Comparison of ENCODE assay signal across 22 mouse cellular contexts in genomic region chr5:108689091-108689490, GRCm38 (mm10). TPM values are rescaled to one million over a fixed set of nuclear protein-coding genes. Genes with fewer than 3 reads are reported as not detected.
DNase-seq lines count a peak whose midpoint lies in the region; ATAC-seq and TF ChIP-seq lines count a peak whose summit lies in the region.
"Had no signal": no experiment of that assay in that cellular context is flagged by ENCODE, and none has a peak within 500 bp of the region (broad histone marks: within the 10 kb centered on the region; RNA-seq: fewer than 3 reads in every experiment).

No protein-coding gene starts in this region.

- TF ChIP-seq CTCF in forebrain, postnatal 0 days (IDR thresholded peaks at IDR 0.05; ENCODE audit: low read depth): no peak
- no peak for TF ChIP-seq CTCF in brain, embryonic 14.5 days (IDR thresholded peaks at IDR 0.05; ENCODE audit: borderline replicate concordance, extremely low read depth, insufficient read depth, insufficient read length)

- H3K9ac ChIP-seq in forebrain, postnatal 0 days: no peak overlapping the region
- no peak overlapping the region for H3K9ac ChIP-seq in forebrain, embryonic 16.5 days (replicated peaks; ENCODE audit: low read depth, low read length)
- H3K9ac ChIP-seq in liver, embryonic 11.5 days (ENCODE audit: low read depth, low read length): no peak overlapping the region
- H3K9ac ChIP-seq: embryonic facial prominence, embryonic 13.5 days; heart, embryonic 12.5 days; hindbrain, embryonic 15.5 days had no signal

- H3K36me3 ChIP-seq in forebrain, postnatal 0 days (ENCODE audit: insufficient read depth): no peaks in the 10 kb centered on the region
- no peaks in the 10 kb centered on the region for H3K36me3 ChIP-seq in forebrain, embryonic 16.5 days (ENCODE audit: control insufficient read depth, insufficient read depth)
- no peaks in the 10 kb centered on the region for H3K36me3 ChIP-seq in liver, embryonic 11.5 days (ENCODE audit: control insufficient read depth, insufficient read depth, low read length)
- H3K36me3 ChIP-seq: heart, embryonic 12.5 days; hindbrain, embryonic 10.5 days; hindbrain, embryonic 15.5 days had no signal

- H3K4me1 ChIP-seq in forebrain, postnatal 0 days (ENCODE audit: insufficient read depth): no peaks in the 10 kb centered on the region
- H3K4me1 ChIP-seq in forebrain, embryonic 16.5 days (replicated peaks; ENCODE audit: control insufficient read depth, insufficient read depth, low read length): peaks cover 10% of the 10 kb centered on the region
- peaks cover 16% of the 10 kb centered on the region for H3K4me1 ChIP-seq in liver, embryonic 11.5 days (replicated peaks; ENCODE audit: control insufficient read depth, insufficient read depth, low read length)

- DNase-seq in forebrain, postnatal 0 days: peak; percentile 67
- DNase-seq in layer of hippocampus, adult 9-11 months: peak; percentile 65
- no peak for DNase-seq in layer of hippocampus, postnatal 36 days
- peak; percentile 28 for DNase-seq in R1 (ENCODE audit: low read depth, low spot score)
- peak; percentile 76 for DNase-seq in brain, embryonic 14.5 days (ENCODE audit: low read depth)
- DNase-seq in urinary bladder, postnatal 10 days (ENCODE audit: low spot score): no peak
- DNase-seq in liver, embryonic 11.5 days (ENCODE audit: low spot score): no peak
- DNase-seq: adrenal gland, adult 8-10 months; adrenal gland, postnatal 36 days; cerebellum, adult 11-12 months; cerebellum, adult 9-10 months; cerebellum, postnatal 36 days; gastrocnemius, adult 2 months; gastrocnemius, postnatal 25 days had no signal

- 62% methylated on average over 5 of the region's 5 CpGs for WGBS in forebrain, postnatal 0 days
- 65% methylated on average over 5 of the region's 5 CpGs for WGBS in forebrain, embryonic 16.5 days
- WGBS in liver, embryonic 11.5 days: 75% methylated on average over 5 of the region's 5 CpGs

- no peaks in the 10 kb centered on the region for H3K9me3 ChIP-seq in forebrain, postnatal 0 days (ENCODE audit: low read length)
- H3K9me3 ChIP-seq in forebrain, embryonic 16.5 days (ENCODE audit: control insufficient read depth, low read length): no peaks in the 10 kb centered on the region
- H3K9me3 ChIP-seq in liver, embryonic 11.5 days (ENCODE audit: control insufficient read depth, low read length): no peaks in the 10 kb centered on the region
- H3K9me3 ChIP-seq: embryonic facial prominence, embryonic 13.5 days; heart, embryonic 12.5 days; hindbrain, embryonic 10.5 days; hindbrain, embryonic 15.5 days had no signal

- H3K27ac ChIP-seq in forebrain, postnatal 0 days (ENCODE audit: low read depth, low read length): no peak overlapping the region
- no peak overlapping the region for H3K27ac ChIP-seq in forebrain, embryonic 16.5 days (ENCODE audit: low read length)
- no peak overlapping the region for H3K27ac ChIP-seq in liver, embryonic 11.5 days (ENCODE audit: low read depth, low read length)
- H3K27ac ChIP-seq: embryonic facial prominence, embryonic 13.5 days; gastrocnemius, adult 2 months; hindbrain, embryonic 10.5 days; hindbrain, embryonic 15.5 days had no signal

- H3K4me3 ChIP-seq in forebrain, postnatal 0 days (ENCODE audit: low read depth, low read length): no peak overlapping the region
- no peak overlapping the region for H3K4me3 ChIP-seq in forebrain, embryonic 16.5 days (replicated peaks; ENCODE audit: low read length)
- no peak overlapping the region for H3K4me3 ChIP-seq in liver, embryonic 11.5 days (ENCODE audit: low read depth, low read length)
- H3K4me3 ChIP-seq: embryonic facial prominence, embryonic 13.5 days; gastrocnemius, adult 2 months; heart, embryonic 12.5 days; hindbrain, embryonic 10.5 days; hindbrain, embryonic 15.5 days had no signal

- ATAC-seq in forebrain, postnatal 0 days: peak; percentile 39; the same call in 1 of the 2 replicates
- ATAC-seq in forebrain, embryonic 16.5 days: no peak
- ATAC-seq in liver, embryonic 11.5 days (replicated peaks; ENCODE audit: low FRiP score): no peak
- ATAC-seq: inflammation-experienced regulatory T-cells, adult 6 months; Patski had no signal

- TF ChIP-seq POLR2A in brain, embryonic 14.5 days (IDR thresholded peaks at IDR 0.05; ENCODE audit: borderline replicate concordance, extremely low read depth, insufficient read depth, insufficient read length, poor library complexity, severe bottlenecking): no peak

- 0 out of 2 replicates have a peak, but pooled peaks cover 8% of the 10 kb centered on the region for H3K27me3 ChIP-seq in forebrain, postnatal 0 days (ENCODE audit: insufficient read depth, low read length)
- H3K27me3 ChIP-seq in forebrain, embryonic 16.5 days (replicated peaks; ENCODE audit: control insufficient read depth, insufficient read depth, low read length): no peaks in the 10 kb centered on the region; the same call in 1 of the 2 replicates
- no peaks in the 10 kb centered on the region for H3K27me3 ChIP-seq in liver, embryonic 11.5 days (replicated peaks; ENCODE audit: control insufficient read depth, insufficient read depth, low read length)
- H3K27me3 ChIP-seq: embryonic facial prominence, embryonic 13.5 days; heart, embryonic 12.5 days; Patski had no signal

- H3K4me2 ChIP-seq in forebrain, postnatal 0 days (ENCODE audit: low read depth): no peak overlapping the region
- H3K4me2 ChIP-seq in forebrain, embryonic 16.5 days (ENCODE audit: low read length): no peak overlapping the region
- H3K4me2 ChIP-seq in liver, embryonic 11.5 days: no peak overlapping the region
- H3K4me2 ChIP-seq: embryonic facial prominence, embryonic 13.5 days; heart, embryonic 12.5 days; hindbrain, embryonic 15.5 days had no signal

RNA-seq across cellular contexts. Expression of gene Fgfrl1, which starts 3.1 kb away (rescaled TPM):
- 13.8 and 17.1 TPM in 2 replicates for total RNA-seq in forebrain, postnatal 0 days (2014; rRNA removed)
- polyA plus RNA-seq in forebrain, postnatal 0 days (2015; fragmentation: Nextera tagmentation; extraction: Ambion mirVana): 5.5 and 7.1 TPM in 2 replicates
- polyA plus RNA-seq in forebrain, embryonic 16.5 days (2015; fragmentation: Nextera tagmentation; extraction: Ambion mirVana): 5.8 and 7.0 TPM in 2 replicates
- 10 to 100 TPM; 20.8 to 29.5 TPM for total RNA-seq in layer of hippocampus, postnatal 36 days (2021)
- polyA plus RNA-seq in brain, embryonic 14.5 days (2012; rRNA removed): 18.1 and 25.8 TPM in 2 replicates
- 21.3 and 22.1 TPM in 2 replicates for polyA plus RNA-seq in liver, embryonic 11.5 days (2014; fragmentation: Nextera tagmentation; extraction: Ambion mirVana)

RNA-seq across cellular contexts. Expression of gene Slc26a1, which starts 13.7 kb away (rescaled TPM):
- total RNA-seq in forebrain, postnatal 0 days (2014; rRNA removed): 4.4 and 6.9 TPM in 2 replicates
- 2.6 and 3.9 TPM in 2 replicates for polyA plus RNA-seq in forebrain, postnatal 0 days (2015; fragmentation: Nextera tagmentation; extraction: Ambion mirVana)
- 2.3 and 2.4 TPM in 2 replicates for polyA plus RNA-seq in forebrain, embryonic 16.5 days (2015; fragmentation: Nextera tagmentation; extraction: Ambion mirVana)
- 1 to 10 TPM; 1.2 TPM for total RNA-seq in layer of hippocampus, postnatal 36 days (2021)
- 4.0 and 4.5 TPM in 2 replicates for polyA plus RNA-seq in brain, embryonic 14.5 days (2012; rRNA removed)
- polyA plus RNA-seq in liver, embryonic 11.5 days (2014; fragmentation: Nextera tagmentation; extraction: Ambion mirVana): 11.6 and 14.4 TPM in 2 replicates
- total RNA-seq: gastrocnemius, adult 2 months; gastrocnemius, postnatal 25 days; heart, postnatal 25 days had no signal

RNA-seq across cellular contexts. Expression of gene Dgkq, which starts 19.6 kb away (rescaled TPM):
- 54.5 and 59.5 TPM in 2 replicates for total RNA-seq in forebrain, postnatal 0 days (2014; rRNA removed)
- polyA plus RNA-seq in forebrain, postnatal 0 days (2015; fragmentation: Nextera tagmentation; extraction: Ambion mirVana): 8.6 and 11.6 TPM in 2 replicates
- polyA plus RNA-seq in forebrain, embryonic 16.5 days (2015; fragmentation: Nextera tagmentation; extraction: Ambion mirVana): 26.5 and 31.9 TPM in 2 replicates
- 10 to 100 TPM; 52.6 to 55.0 TPM for total RNA-seq in layer of hippocampus, postnatal 36 days (2021)
- 63.9 and 67.7 TPM in 2 replicates for polyA plus RNA-seq in brain, embryonic 14.5 days (2012; rRNA removed)
- polyA plus RNA-seq in liver, embryonic 11.5 days (2014; fragmentation: Nextera tagmentation; extraction: Ambion mirVana): 5.8 and 8.8 TPM in 2 replicates

RNA-seq across cellular contexts. Expression of gene Idua, which starts 29.0 kb away (rescaled TPM):
- total RNA-seq in forebrain, postnatal 0 days (2014; rRNA removed): 5.7 and 8.7 TPM in 2 replicates
- 4.3 and 6.3 TPM in 2 replicates for polyA plus RNA-seq in forebrain, postnatal 0 days (2015; fragmentation: Nextera tagmentation; extraction: Ambion mirVana)
- 9.6 and 13.2 TPM in 2 replicates for polyA plus RNA-seq in forebrain, embryonic 16.5 days (2015; fragmentation: Nextera tagmentation; extraction: Ambion mirVana)
- total RNA-seq in layer of hippocampus, postnatal 36 days (2021): 10 to 100 TPM; 13.9 to 16.0 TPM
- 16.3 and 17.6 TPM in 2 replicates for polyA plus RNA-seq in brain, embryonic 14.5 days (2012; rRNA removed)
- polyA plus RNA-seq in liver, embryonic 11.5 days (2014; fragmentation: Nextera tagmentation; extraction: Ambion mirVana): 9.8 and 10.1 TPM in 2 replicates

RNA-seq across cellular contexts. Expression of gene Tmem175, which starts 59.5 kb away (rescaled TPM):
- 17.5 and 27.2 TPM in 2 replicates for total RNA-seq in forebrain, postnatal 0 days (2014; rRNA removed)
- 32.2 and 34.8 TPM in 2 replicates for polyA plus RNA-seq in forebrain, postnatal 0 days (2015; fragmentation: Nextera tagmentation; extraction: Ambion mirVana)
- 24.9 and 25.7 TPM in 2 replicates for polyA plus RNA-seq in forebrain, embryonic 16.5 days (2015; fragmentation: Nextera tagmentation; extraction: Ambion mirVana)
- 10 to 100 TPM; 40.1 to 43.0 TPM for total RNA-seq in layer of hippocampus, postnatal 36 days (2021)
- polyA plus RNA-seq in brain, embryonic 14.5 days (2012; rRNA removed): 32.6 and 39.4 TPM in 2 replicates
- polyA plus RNA-seq in liver, embryonic 11.5 days (2014; fragmentation: Nextera tagmentation; extraction: Ambion mirVana): 24.7 and 30.4 TPM in 2 replicates

Comparison
In these comparisons a context has a peak if more than half of its experiments do, and no peak if none do; other contexts are left out.
1. DNase-seq: peak in forebrain, postnatal 0 days (single experiment), layer of hippocampus, adult 9-11 months (single experiment), R1 (single experiment) and brain, embryonic 14.5 days (single experiment); none in layer of hippocampus, postnatal 36 days (0 of 2), urinary bladder, postnatal 10 days (single experiment) and liver, embryonic 11.5 days (single experiment).